Mouse (Mus musculus) urinary bladder, adult 18-20 months (tissue): Measurements from ENCODE around the gene Uckl1.

Experiments used
- DNase-seq, 2 experiments: peaks; one replicate each; pipeline ENCODE4 v3.0.0; 2022; ENCODE audit warnings: low spot score in 2 of 2, mixed read lengths in 2 of 2

Gene Uckl1

GRCm38 (mm10) chr2:181520118-181520935, 64.4 kb downstream of the Uckl1 start, which contains the start of gene Dnajc5:
Gene Dnajc5, plus strand, starts transcription at chr2:181520485.
- DNase-seq: peak; percentile 95 to 98

- DNase-seq: no peak
These were observed 65.5 kb downstream of the Uckl1 start for GRCm38 (mm10) chr2:181519201-181519600.
